Mouse (Mus musculus): ENCODE data around the gene Nanos3. TPM values are rescaled to one million over a fixed set of nuclear protein-coding genes. Genes with fewer than 3 reads are reported as not detected.

The Nanos3 gene
- polyA plus RNA-seq, 1 experiment from 2014 or later: 6.8 TPM

- Histone ChIP-seq H3K4me3 (ENCODE audit: low read length) (peak within 1 kb of the TSS; percentile 51), H3K36me3 (ENCODE audit: control insufficient read depth, insufficient read depth, low read length) (peaks cover 14% of the 10 kb centered on the region), H3K9ac (ENCODE audit: low read depth, low read length) (peak within 1 kb of the TSS; percentile 70), H3K4me2 (ENCODE audit: low read length) (peak within 1 kb of the TSS; percentile 94), H3K27me3 (replicated peaks; ENCODE audit: control insufficient read depth, insufficient read depth, low read length) (no peaks in the 10 kb centered on the region), H3K27ac (ENCODE audit: low read depth, low read length) (peak within 1 kb of the TSS; percentile 25; the same call in 1 of the 2 replicates), H3K9me3 (ENCODE audit: control insufficient read depth, low read length) (no peaks in the 10 kb centered on the region), H3K4me1 (ENCODE audit: control insufficient read depth, insufficient read depth, low read depth, low read length) (peaks cover 20% of the 10 kb centered on the region)
- WGBS: 13% methylated on average over 49 of the region's 49 CpGs
- peak; percentile 95 for ATAC-seq
Observed at GRCm38 (mm10) chr8:84147769-84148530, 37.1 kb downstream of the Nanos3 start, which contains the start of the genes Cc2d1a and 4930432K21Rik. Gene Cc2d1a (minus strand): TSS chr8:84147936. Gene 4930432K21Rik (plus strand): TSS chr8:84148025.

- H3K4me1 ChIP-seq (ENCODE audit: control insufficient read depth, insufficient read depth, low read depth, low read length): peaks cover 20% of the 10 kb centered on the region
- H3K4me3 ChIP-seq (ENCODE audit: low read length): peak overlapping the region; percentile 51
- peak; percentile 78 for ATAC-seq
- peak overlapping the region; percentile 94 for H3K4me2 ChIP-seq (ENCODE audit: low read length)
- H3K27me3 ChIP-seq (replicated peaks; ENCODE audit: control insufficient read depth, insufficient read depth, low read length): no peaks in the 10 kb centered on the region
- 6% methylated on average over 11 of the region's 14 CpGs for WGBS
- H3K9ac ChIP-seq (ENCODE audit: low read depth, low read length): peak overlapping the region; percentile 70
- H3K27ac ChIP-seq (ENCODE audit: low read depth, low read length): no peak overlapping the region; the same call in 1 of the 2 replicates
- no peaks in the 10 kb centered on the region for H3K9me3 ChIP-seq (ENCODE audit: control insufficient read depth, low read length)
- peaks cover 19% of the 10 kb centered on the region for H3K36me3 ChIP-seq (ENCODE audit: control insufficient read depth, insufficient read depth, low read length)
Observed at GRCm38 (mm10) chr8:84147324-84147766, 37.7 kb downstream of the Nanos3 start.

GRCm38 (mm10) chr8:84144636-84145245, 40.3 kb downstream of the Nanos3 start:
- H3K27ac ChIP-seq (ENCODE audit: low read depth, low read length): no peak overlapping the region
- no peak overlapping the region for H3K4me3 ChIP-seq (ENCODE audit: low read length)
- peaks cover 33% of the 10 kb centered on the region for H3K36me3 ChIP-seq (ENCODE audit: control insufficient read depth, insufficient read depth, low read length)
- no peaks in the 10 kb centered on the region for H3K9me3 ChIP-seq (ENCODE audit: control insufficient read depth, low read length)
- H3K4me2 ChIP-seq (ENCODE audit: low read length): no peak overlapping the region
- no peaks in the 10 kb centered on the region for H3K27me3 ChIP-seq (replicated peaks; ENCODE audit: control insufficient read depth, insufficient read depth, low read length)
- 95% methylated on average over 8 of the region's 8 CpGs for WGBS
- H3K9ac ChIP-seq (ENCODE audit: low read depth, low read length): no peak overlapping the region
- peaks cover 20% of the 10 kb centered on the region for H3K4me1 ChIP-seq (ENCODE audit: control insufficient read depth, insufficient read depth, low read depth, low read length)
- ATAC-seq: no peak

GRCm38 (mm10) chr8:84140838-84141237, 44.2 kb downstream of the Nanos3 start:
- no peaks in the 10 kb centered on the region for H3K4me1 ChIP-seq (ENCODE audit: control insufficient read depth, insufficient read depth, low read depth, low read length)
- H3K9me3 ChIP-seq (ENCODE audit: control insufficient read depth, low read length): no peaks in the 10 kb centered on the region
- no peaks in the 10 kb centered on the region for H3K27me3 ChIP-seq (replicated peaks; ENCODE audit: control insufficient read depth, insufficient read depth, low read length)
- no peak overlapping the region for H3K4me3 ChIP-seq (ENCODE audit: low read length)
- WGBS: 89% methylated on average over 4 of the region's 4 CpGs
- H3K4me2 ChIP-seq (ENCODE audit: low read length): no peak overlapping the region
- H3K36me3 ChIP-seq (ENCODE audit: control insufficient read depth, insufficient read depth, low read length): peaks cover 65% of the 10 kb centered on the region
- no peak overlapping the region for H3K27ac ChIP-seq (ENCODE audit: low read depth, low read length)
- ATAC-seq: no peak
- H3K9ac ChIP-seq (ENCODE audit: low read depth, low read length): no peak overlapping the region

- H3K36me3 ChIP-seq (ENCODE audit: control insufficient read depth, insufficient read depth, low read length): peaks cover 70% of the 10 kb centered on the region
Observed at GRCm38 (mm10) chr8:84137848-84138247, 47.2 kb downstream of the Nanos3 start.

GRCm38 (mm10) chr8:84132225-84132624, 52.8 kb downstream of the Nanos3 start:
- no peaks in the 10 kb centered on the region for H3K9me3 ChIP-seq (ENCODE audit: control insufficient read depth, low read length)
- no peak overlapping the region for H3K27ac ChIP-seq (ENCODE audit: low read depth, low read length)
- ATAC-seq: no peak
- H3K4me2 ChIP-seq (ENCODE audit: low read length): no peak overlapping the region
- H3K36me3 ChIP-seq (ENCODE audit: control insufficient read depth, insufficient read depth, low read length): peaks cover 36% of the 10 kb centered on the region
- no peaks in the 10 kb centered on the region for H3K4me1 ChIP-seq (ENCODE audit: control insufficient read depth, insufficient read depth, low read depth, low read length)
- H3K4me3 ChIP-seq (ENCODE audit: low read length): no peak overlapping the region
- 85% methylated on average over 8 of the region's 8 CpGs for WGBS
- no peaks in the 10 kb centered on the region for H3K27me3 ChIP-seq (replicated peaks; ENCODE audit: control insufficient read depth, insufficient read depth, low read length)
- H3K9ac ChIP-seq (ENCODE audit: low read depth, low read length): no peak overlapping the region

More at GRCm38 (mm10) chr8:84137848-84138247, 47.2 kb downstream of the Nanos3 start:
- Histone ChIP-seq H3K4me3 (ENCODE audit: low read length) (no peak overlapping the region), H3K9ac (ENCODE audit: low read depth, low read length) (no peak overlapping the region), H3K9me3 (ENCODE audit: control insufficient read depth, low read length) (no peaks in the 10 kb centered on the region), H3K27ac (ENCODE audit: low read depth, low read length) (no peak overlapping the region), H3K4me1 (ENCODE audit: control insufficient read depth, insufficient read depth, low read depth, low read length) (no peaks in the 10 kb centered on the region), H3K27me3 (replicated peaks; ENCODE audit: control insufficient read depth, insufficient read depth, low read length) (no peaks in the 10 kb centered on the region), H3K4me2 (ENCODE audit: low read length) (no peak overlapping the region)
- no peak for ATAC-seq
- WGBS: 85% methylated on average over 3 of the region's 3 CpGs

- H3K27ac ChIP-seq (ENCODE audit: low read depth, low read length): no peak overlapping the region
- no peaks in the 10 kb centered on the region for H3K27me3 ChIP-seq (replicated peaks; ENCODE audit: control insufficient read depth, insufficient read depth, low read length)
- WGBS: 52% methylated on average over 24 of the region's 30 CpGs
Observed at GRCm38 (mm10) chr8:84130806-84131205, 54.2 kb downstream of the Nanos3 start.

GRCm38 (mm10) chr8:84128277-84128676, 56.7 kb downstream of the Nanos3 start:
- Histone ChIP-seq H3K36me3 (ENCODE audit: control insufficient read depth, insufficient read depth, low read length) (peaks cover 15% of the 10 kb centered on the region), H3K4me3 (ENCODE audit: low read length) (no peak overlapping the region), H3K4me1 (ENCODE audit: control insufficient read depth, insufficient read depth, low read depth, low read length) (no peaks in the 10 kb centered on the region), H3K9ac (ENCODE audit: low read depth, low read length) (no peak overlapping the region), H3K4me2 (ENCODE audit: low read length) (no peak overlapping the region), H3K9me3 (ENCODE audit: control insufficient read depth, low read length) (no peaks in the 10 kb centered on the region), H3K27me3 (replicated peaks; ENCODE audit: control insufficient read depth, insufficient read depth, low read length) (no peaks in the 10 kb centered on the region), H3K27ac (ENCODE audit: low read depth, low read length) (no peak overlapping the region)
- no peak for ATAC-seq
- 75% methylated on average over 8 of the region's 8 CpGs for WGBS

More at GRCm38 (mm10) chr8:84130806-84131205, 54.2 kb downstream of the Nanos3 start:
- Histone ChIP-seq H3K4me3 (ENCODE audit: low read length) (no peak overlapping the region), H3K4me2 (ENCODE audit: low read length) (no peak overlapping the region), H3K36me3 (ENCODE audit: control insufficient read depth, insufficient read depth, low read length) (peaks cover 26% of the 10 kb centered on the region), H3K4me1 (ENCODE audit: control insufficient read depth, insufficient read depth, low read depth, low read length) (no peaks in the 10 kb centered on the region), H3K9me3 (ENCODE audit: control insufficient read depth, low read length) (no peaks in the 10 kb centered on the region), H3K9ac (ENCODE audit: low read depth, low read length) (0 out of 2 replicates have a peak overlapping the region, but pooled peaks have one; percentile 3)
- peak; percentile 53 for ATAC-seq

- Histone ChIP-seq H3K4me2 (ENCODE audit: low read length) (no peak overlapping the region), H3K4me3 (ENCODE audit: low read length) (no peak overlapping the region), H3K9me3 (ENCODE audit: control insufficient read depth, low read length) (no peaks in the 10 kb centered on the region), H3K9ac (ENCODE audit: low read depth, low read length) (no peak overlapping the region), H3K36me3 (ENCODE audit: control insufficient read depth, insufficient read depth, low read length) (peaks cover 5% of the 10 kb centered on the region), H3K27me3 (replicated peaks; ENCODE audit: control insufficient read depth, insufficient read depth, low read length) (no peaks in the 10 kb centered on the region), H3K27ac (ENCODE audit: low read depth, low read length) (no peak overlapping the region), H3K4me1 (ENCODE audit: control insufficient read depth, insufficient read depth, low read depth, low read length) (no peaks in the 10 kb centered on the region)
- ATAC-seq: no peak
- 76% methylated on average over 17 of the region's 17 CpGs for WGBS
Observed at GRCm38 (mm10) chr8:84127202-84127901, 57.7 kb downstream of the Nanos3 start.

All from hindbrain, embryonic 16.5 days (tissue).